Mouse (Mus musculus) thymus, adult 18-20 months (tissue): ENCODE data around the gene Ryk.
"Not testable (repeated sequence)": the region's sequence is repeated elsewhere in the genome, so short reads cannot be mapped to it uniquely, and the experiment has no call there.

ENCODE experiments used
- DNase-seq, 2 experiments: peaks; one replicate each; pipeline ENCODE4 v3.0.0; 2022; ENCODE audit warnings: mixed read lengths in 2 of 2

Gene Ryk

DNA sequence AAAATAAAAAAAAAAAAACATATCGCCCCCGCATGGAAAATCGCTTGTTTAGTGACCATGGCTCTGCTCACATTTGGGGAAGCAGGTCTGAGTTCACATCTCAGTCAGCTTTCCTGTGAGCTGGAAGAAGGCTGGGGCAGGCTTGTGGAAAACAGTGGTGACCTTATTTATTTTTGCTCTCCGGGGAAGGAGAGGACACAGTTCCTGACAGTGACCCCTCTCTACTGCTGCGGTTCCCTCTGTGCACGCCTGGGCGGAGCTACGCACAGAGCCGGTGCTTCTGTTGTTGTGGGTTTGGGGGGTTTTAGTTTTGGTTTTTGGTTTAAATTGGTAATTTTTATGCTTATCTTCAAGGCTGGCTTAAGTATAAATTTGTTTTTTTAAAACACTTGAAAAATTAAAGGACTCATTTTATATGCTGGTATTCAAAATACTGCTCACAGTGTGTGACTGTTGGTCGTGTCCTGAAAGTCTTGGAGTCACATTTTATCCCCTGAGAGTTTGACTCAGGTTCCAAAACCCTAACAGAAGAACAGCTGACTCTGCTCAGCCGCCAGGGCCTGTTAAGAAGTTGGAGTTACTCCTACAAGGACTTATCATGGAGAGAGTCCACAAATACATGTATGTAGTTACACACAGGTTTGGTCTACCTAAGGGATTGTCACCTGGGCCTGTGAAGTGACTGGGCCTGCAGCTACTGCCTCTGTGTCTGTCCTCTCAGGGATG lies 73.0 kb downstream of the Ryk start:
- DNase-seq: no peak

DNA sequence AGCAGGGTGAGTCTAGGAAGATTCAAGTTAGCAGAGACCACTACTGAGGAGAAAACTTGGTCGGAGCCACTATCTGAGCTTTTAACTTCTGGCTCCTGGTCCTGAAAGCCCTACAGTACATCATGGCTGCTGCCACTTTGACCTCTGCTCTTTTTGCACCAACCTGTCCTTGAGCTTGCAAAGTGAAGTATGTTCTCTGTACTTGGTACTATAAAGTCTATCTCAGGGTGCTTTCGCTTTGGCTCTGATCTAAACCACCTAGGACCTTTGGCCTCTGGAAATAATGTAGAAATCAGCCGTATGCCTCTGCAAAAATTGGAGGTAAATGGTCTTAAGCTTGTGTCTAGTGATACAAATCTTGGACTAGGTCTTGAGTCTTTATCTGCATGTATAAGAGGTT lies 76.8 kb downstream of the Ryk start:
- no peak for DNase-seq

DNA sequence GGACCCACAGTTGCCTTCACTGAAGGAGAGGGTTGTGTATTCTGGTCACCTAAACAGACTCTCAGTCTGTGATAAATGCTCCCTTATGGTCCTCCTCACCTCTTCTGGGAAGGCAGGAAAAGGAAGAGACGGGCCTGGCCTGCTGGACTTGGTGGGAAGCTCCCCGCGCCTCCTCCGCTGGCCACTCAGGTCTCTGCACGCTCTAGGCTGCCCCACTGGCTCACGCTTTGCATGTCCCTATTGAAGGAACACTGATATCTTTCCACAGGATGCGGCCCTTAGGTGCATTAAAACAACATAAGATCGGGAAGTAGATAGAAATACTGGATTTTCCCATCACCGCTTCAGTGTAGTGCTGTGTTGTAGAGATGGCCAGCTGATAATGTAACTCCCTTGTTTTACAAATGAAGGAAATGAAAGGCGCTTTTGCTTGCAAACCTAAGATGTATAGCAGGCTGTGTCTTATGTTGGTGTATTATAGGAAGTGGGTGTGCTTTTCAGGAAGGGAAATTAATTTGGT lies 77.9 kb downstream of the Ryk start:
- no peak for DNase-seq

DNA sequence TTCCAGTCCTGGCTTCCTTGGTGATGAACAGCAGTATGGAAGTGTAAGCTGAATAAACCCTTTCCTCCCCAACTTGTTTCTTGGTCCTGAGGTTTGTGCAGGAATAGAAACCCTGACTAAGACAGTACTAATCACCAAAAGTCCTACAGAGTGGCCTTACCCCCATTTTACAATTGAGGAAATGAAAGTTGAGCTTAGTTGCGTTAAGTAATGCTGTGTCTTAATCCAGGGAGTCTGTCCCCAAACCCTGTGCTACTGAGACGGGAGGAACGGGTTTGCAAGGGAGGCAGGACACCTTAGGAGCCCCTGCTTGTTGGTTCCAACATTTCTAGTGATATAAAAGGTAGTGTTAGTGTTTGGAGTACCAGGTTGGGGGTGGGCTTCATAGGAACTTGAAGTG lies 78.9 kb downstream of the Ryk start:
- not testable (repeated sequence) for DNase-seq

DNA sequence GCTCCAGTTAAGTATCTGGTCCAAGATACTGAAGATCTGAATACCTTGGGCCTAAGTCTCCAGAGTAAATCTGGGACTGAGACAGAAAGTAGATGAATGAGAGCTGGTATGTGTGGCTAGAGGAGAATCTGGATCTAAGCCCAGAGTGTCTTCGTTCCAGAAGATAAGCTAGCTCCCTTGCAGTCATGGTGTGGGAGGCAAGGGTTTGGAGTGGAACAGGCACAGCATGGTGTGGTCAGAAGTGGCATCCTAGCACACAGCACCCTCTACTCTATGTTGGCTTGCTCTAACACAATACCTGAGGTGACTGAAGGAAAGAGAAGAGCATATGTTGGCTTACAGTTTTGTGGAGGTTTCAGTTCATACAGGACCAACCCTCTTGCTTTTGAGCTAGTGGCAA lies 79.9 kb downstream of the Ryk start:
- no peak for DNase-seq

DNA sequence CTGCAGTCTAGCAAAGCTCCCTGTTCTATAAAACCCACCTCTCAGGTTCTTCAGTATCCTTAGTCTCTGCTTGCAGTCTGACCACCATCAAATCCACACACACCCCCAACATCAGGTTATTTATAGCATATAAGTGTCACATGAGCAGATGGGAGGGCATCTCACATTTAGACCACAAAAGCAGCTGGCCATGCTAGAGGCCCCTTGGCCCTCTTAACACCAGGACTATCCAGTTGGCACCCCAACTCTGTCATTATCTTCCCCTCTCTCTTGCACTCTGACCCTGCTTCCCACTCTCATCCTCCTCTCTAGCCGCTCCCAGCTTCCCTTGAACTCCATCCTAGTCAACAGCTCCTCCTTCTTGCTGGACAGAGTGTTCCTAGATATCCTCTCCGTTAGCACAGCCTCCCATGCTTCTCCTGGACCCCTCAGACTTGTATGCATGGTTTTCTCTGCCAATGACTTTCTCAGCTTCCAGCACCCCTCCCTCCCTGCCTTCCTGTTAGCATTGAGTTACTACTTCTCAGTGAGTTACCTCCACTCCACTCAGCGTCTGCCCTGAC lies 80.7 kb downstream of the Ryk start:
- no peak for DNase-seq

DNA sequence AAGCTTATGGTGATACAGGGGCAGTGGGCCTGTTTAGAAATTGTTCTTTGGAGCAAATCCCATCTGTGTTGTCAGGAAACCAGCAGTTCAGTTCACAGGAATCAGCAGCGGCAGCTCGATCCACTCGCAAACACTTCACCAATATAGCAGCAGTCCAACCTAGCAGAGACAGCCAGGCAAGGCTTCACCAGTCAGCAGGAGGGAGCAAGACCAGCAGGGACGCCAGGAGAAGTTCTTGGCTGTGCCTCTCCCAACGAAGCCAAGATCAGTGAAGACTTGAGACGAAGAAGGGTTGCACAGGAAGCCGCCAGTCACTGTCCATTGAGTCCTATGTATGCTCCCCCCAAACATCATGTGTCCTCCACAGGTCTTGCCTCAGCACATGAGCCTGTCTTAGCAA lies 81.4 kb downstream of the Ryk start:
- no peak for DNase-seq

DNA sequence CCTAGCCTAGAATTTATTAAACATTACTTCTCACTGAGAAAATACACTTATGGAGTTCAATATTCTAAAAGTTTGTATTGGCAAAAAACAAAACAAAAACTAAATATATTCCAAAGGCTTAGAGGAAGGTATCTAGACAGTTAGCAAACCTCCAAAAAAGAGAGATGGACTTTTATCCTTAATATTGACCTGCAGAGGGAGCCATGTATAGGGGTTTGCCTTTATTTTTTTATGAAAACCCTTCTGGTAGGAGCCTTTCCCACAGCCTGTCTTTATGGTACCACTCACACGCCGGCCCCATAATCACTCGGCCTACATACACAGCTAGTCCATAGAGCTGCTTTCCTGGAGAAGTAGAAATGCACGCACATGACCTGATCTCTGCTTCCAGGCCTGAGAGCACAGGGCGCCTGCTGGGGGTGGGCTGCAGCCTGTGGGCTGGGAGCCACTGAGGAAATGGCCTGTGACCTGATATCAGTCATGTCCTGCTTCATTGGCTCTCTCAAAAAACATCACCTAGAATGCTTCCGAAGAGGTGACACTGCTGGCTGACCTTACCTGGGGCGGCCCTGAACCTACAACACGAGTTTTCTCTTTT lies 82.9 kb downstream of the Ryk start:
- DNase-seq: no peak

DNA sequence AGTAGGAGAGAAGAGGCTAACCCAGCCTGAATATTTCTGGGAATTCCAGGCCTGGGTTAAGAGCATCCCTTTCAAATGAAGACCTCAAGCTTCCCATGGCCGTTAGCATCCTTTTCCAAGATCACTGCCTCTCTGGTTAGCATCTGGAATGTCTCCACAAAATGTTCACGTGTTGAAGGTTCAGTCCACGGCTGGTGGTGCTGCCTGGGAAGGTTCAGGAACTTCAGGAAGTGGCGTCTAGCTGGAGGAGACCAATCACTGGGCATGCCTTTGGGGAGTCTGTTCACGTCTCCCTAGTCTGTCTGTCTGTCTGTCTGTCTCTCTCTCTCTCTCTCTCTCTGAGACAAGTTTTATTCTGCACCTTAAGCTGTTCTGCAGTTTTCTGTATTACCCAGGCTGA lies 84.8 kb downstream of the Ryk start:
- DNase-seq: no peak

DNA sequence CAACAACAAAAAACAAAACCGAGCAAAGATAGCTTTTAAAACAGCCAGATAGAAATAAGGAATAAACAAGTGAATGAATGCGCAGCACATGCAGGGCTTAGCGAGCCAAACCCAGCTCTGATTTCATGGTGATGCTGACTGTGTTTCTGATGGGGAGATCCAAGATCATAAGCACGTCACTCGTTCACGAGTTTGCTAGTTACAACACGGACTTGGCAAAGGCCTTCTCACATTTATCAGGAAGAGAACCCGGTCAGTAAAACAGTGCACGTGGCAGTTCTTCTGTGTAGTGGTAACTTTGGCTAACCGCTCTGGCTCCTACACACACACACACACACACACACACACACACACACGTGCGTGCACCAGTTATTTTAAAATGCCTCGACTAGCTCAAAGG lies 87.1 kb downstream of the Ryk start:
- DNase-seq: no peak

DNA sequence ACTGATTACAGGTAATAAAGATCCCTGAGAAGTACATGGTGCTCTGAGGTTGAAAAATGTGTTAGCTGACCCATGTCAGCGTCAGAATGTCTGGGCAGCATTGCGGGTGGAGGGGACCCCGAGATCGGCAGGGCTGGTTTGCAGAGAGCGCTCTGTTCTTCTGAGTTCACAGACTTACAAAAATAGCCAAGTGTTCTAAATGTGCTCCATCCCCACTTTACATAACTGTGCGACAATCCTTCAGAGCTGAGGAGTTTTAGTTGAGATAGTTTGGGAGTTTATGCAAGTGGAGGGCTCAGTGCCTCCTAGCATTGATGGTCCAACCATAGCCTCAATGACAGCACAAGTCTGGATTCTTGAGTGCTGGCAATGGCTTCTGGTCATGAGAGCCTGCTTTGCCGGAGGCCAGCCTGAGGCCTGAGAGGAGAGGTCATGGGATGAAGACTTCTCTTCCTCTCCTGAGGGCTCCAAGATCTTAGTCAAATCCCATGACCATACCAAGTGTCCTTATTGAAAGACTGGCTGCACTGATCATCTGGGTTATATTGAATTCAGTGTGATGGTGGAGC lies 88.2 kb downstream of the Ryk start:
- no peak for DNase-seq

DNA sequence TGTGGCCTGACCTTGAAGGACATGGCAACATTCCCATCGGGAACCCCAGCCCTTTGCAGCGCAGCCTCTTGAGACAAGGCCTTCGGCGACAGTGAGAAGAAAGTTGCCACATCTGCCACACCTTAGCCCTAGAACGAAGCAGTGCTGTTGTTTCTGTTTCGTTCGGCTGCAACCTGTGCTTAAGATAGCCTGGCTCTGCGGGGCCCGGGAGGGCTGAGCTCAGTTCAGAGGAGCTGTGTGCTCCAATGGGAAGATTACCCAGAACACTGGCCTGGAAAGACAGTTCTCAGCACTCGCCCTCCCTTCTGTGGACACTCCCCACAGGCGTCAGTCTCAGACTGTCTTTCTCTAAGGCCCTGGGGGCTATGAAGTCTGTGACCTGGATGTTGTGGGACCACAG lies 89.1 kb downstream of the Ryk start:
- DNase-seq: no peak

DNA sequence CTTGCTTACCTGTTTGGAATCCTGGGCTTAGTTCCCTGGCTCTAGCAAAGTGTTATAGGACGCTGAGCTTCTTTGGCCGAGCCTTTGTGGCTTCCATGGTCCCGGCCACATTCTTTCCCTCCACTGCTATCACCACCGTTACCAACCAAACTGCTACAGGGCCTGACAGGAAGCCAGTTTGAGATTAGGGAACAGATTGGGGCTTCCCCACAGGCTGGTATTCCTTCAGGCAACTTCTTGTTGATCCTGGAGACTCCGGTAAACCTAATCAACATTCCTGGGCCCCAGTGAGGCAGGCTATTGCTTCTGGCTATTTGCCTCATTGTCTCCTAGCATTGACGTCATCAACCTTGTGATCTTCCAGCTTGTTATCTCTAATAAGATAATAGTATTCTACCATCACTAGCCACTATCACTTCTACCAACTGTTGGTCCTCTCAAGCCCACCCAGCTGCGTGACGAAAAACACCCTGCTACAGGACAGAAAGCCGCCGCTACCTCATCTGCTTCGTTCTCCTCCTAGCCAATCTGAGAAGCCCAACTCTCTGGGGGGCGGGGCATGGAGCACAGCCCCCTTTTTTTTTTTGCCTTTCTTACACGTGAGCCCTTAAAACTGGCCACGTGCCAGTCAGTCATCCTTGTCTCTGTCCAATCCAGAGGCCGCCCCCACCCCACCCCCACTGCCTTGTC lies 90.1 kb downstream of the Ryk start:
- DNase-seq: no peak

DNA sequence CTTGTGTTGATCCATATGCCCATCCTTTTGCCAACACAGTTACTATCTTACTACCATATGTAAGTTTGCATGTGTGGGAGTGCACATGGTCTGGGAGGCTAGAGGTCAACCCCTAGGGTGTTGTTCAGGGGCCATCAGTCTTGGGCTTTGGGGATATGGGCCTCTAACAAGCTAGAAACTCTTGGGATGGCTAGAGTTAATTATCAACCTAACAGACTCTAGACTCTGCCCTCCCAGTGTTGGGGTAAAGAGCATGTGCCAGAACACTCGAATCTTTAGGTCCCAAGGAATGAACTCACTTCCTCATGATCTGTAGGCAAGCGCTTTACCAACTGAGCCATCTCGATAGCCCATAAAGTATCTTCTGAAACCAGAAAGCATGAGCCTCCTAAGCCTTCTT lies 91.4 kb downstream of the Ryk start:
- no peak for DNase-seq

DNA sequence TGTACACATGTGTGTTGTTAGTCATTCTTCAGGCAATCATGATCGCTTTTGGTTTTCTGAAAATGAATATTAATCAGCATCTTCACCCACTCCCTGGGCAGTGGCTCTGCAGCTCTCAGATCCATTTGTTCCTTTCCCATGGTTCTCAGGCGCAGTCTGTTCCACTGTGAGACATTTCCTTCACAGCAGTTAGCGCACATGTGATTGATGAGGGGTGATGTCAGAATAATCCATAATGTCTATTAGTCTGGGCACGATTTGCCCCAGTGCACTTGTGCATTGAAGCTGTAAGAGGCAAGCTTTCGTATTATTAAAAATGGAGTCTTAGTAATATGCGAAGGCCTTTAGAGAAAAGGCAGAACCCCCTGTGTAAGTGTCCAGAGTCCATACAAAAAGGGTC lies 95.1 kb downstream of the Ryk start:
- no peak for DNase-seq

DNA sequence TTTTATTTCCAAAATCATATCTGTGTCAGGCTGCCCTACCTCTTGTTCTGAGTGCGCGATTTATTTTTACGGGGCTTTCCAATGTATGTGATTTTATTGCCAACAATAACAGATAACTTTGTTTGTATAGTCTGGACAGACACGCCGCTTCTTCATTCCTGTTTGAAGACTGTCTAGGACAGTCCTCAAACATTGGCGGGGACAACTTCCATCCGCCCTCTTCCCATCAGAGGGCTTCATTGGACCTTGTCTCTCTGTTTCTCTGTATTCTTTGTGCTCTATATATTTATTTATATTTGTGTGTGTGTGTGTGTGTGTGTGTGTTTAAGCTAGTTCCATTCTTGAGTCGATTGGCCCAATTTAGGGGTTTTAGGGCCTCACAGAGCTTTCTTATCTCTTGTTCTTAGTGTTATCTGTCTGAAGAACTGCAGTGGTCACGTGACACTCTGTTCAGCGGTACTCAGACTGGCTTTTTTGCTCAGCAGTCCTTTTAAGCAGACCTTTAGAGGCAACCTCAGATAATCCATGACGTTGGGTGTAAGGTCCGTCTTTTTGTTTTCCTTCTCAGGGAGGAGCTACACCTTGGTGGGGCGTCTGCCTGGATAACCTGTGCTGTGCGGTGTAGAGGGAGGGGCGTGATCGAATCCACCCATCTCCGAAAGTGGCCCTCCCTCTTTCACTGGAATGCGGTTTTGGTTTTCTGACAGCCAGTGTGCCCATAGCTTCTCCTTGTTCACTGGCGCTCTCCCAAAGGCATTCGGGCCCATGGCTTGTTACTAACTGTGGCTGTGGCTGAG lies 99.4 kb downstream of the Ryk start:
- DNase-seq: no peak

DNA sequence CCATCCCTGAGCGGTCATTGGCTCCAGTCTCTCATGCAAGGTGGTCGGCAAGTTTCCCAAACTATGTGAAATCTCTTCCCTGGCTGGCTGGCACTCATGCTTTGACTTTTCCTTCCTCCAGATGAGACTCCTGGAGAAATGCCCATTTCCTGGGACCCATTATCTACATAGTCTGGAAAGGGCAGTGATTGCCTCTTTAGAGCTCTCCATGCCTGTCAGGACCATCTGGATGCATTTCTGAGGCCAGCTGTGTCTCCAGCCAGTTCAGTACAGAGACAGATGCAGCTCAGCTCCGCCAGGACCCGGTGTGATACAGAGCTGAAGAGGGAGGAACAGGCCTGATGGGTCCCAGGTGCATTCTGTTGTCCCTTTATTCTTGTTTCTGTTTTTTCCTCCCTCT lies 107.5 kb downstream of the Ryk start:
- DNase-seq: no peak

DNA sequence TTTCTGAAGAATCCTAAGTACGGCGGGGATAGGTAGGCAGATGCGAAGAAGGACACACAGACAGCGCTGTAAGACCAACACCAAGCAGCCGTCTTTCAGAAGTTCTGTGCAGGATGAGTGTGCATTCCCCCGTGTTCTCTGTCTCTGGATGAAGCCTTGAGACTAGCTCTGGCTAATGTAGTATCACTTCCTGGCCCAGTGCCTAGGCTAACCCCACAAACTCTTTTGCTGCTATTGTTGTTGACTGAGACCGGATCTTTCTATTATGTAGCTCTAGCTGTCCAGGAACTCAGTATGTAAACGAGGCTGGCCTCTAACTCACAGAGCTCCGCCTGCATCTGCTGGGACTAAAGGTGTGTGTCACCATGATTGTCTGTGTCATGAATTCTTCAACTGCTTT lies 110.2 kb downstream of the Ryk start:
- no peak for DNase-seq

DNA sequence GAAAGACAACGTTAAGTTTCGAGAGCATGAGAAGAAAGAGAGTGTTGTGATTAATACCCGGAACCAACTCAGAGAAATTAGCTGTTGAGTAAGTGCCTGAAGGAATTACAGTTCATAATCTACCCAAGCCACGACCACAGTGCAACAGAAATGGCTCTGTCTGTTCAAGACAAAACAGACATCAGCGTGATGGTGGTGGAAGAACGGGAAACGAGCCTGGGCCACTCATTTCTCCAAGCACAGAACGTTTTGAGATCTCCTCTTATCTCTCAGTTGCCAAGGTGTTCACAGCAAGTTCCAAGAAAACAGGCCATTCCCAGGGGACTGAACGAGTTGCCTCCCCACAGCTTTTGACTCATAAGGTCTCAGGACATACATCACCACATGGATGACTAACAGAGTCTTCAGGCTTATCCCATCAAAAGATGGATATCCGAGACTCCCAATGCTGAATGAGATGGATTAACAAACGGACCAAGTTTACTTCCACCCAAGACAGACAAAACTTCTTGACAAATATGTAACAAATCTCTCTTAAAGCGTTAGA lies 111.8 kb downstream of the Ryk start:
- no peak for DNase-seq

DNA sequence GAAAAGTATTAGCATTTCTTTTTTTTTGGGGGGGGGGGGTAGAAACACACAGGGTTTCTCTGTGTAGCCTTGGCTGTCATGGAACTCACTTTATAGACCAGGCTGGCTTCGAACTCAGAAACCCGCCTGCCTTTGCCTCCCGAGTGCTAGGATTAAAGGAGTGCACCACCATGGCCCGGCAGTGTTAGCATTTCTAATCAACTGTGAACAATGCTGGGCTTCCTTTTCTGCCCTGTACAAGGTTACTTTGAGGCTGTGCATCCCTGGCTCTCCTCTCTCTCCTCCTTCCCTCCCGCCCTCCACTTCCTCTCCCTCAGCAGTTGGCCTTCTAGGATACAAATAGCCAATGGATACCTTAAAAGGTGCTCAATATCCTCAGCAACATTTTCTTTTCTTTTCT lies 114.0 kb downstream of the Ryk start:
- DNase-seq: no peak

DNA sequence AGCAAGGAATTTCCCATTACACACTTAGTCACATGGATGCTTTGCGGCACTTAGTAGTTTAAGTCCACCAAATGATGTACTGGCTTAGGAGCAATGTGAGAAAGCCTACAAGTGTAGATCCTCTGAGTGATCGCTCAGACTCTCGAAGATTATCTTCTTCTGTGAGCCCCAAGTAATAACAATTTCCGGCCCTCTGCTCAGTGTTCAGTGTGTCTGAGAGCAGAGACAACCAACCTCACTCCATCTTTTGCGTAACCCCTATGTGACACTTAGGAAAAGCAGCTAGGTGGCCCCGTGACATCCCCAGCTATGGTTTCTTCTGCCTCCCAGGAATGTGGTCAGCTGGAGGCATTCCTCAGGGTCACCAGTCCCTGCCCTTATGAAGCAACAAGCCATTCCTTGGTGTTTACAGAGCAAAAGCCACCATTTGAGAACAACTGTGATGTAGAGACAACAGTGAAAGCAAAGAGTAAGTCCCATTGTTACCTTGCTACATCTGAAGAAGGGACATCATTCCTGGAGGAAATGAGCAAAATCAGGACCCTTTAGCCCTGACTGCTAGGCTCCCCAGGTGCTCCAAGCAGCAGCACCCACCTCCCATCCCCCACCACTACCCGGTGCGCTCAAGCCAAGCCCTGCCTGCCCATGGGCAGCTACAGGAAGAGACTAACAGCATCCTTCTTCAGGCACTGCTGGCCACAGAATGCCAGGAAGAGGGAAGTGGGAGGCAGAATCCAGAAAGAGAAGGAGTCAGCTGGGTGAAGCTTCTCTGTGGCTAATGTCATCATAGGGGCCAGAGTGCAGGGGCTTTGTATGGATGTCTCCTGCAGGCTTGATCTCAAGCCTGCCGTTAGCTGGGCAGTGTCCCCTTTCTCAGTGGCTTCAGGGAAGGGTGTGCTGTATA lies 116.6 kb downstream of the Ryk start:
- DNase-seq: no peak
